Mouse (Mus musculus) cortical plate, adult 2 months (tissue): ENCODE measurements at regions not wholly inside any gene's neighbourhood (a gene's known extent, or its start where the extent isn't known, plus 50 kb on each side); places are given as distances from the start of the nearest gene placed in this dataset.

Experiments
- H3K27ac ChIP-seq: fragments of 200-500 bp; 2 replicates; pipeline ENCODE4 v1.5.1; 2012; ENCODE audit warnings: low read length, control low read depth, inconsistent platforms; ENCODE audit not compliant: insufficient read depth
- H3K4me1 ChIP-seq: fragments of 200-500 bp; 2 replicates; pipeline ENCODE4 v1.6.1; 2011; ENCODE audit warnings: low read length; ENCODE audit not compliant: control insufficient read depth, insufficient read depth
- H3K4me3 ChIP-seq: fragments of 200-500 bp; 2 replicates; pipeline ENCODE4 v1.5.1; 2011; ENCODE audit warnings: mild to moderate bottlenecking, low read length, control low read depth; ENCODE audit not compliant: insufficient read depth
- CTCF ChIP-seq: fragments of 200-500 bp; IDR thresholded peaks from 2 replicates; pipeline ENCODE4 v1.5.1; 2011; ENCODE audit warnings: mild to moderate bottlenecking, control low read depth, low read length; ENCODE audit not compliant: insufficient read depth; ENCODE audit errors: extremely low read depth
- POLR2A ChIP-seq: fragments of 200-500 bp; IDR thresholded peaks from 2 replicates; pipeline ENCODE4 v1.6.1; 2011; ENCODE audit warnings: mild to moderate bottlenecking, low read length, control low read depth; ENCODE audit not compliant: insufficient read depth; ENCODE audit errors: extremely low read depth

DNA sequence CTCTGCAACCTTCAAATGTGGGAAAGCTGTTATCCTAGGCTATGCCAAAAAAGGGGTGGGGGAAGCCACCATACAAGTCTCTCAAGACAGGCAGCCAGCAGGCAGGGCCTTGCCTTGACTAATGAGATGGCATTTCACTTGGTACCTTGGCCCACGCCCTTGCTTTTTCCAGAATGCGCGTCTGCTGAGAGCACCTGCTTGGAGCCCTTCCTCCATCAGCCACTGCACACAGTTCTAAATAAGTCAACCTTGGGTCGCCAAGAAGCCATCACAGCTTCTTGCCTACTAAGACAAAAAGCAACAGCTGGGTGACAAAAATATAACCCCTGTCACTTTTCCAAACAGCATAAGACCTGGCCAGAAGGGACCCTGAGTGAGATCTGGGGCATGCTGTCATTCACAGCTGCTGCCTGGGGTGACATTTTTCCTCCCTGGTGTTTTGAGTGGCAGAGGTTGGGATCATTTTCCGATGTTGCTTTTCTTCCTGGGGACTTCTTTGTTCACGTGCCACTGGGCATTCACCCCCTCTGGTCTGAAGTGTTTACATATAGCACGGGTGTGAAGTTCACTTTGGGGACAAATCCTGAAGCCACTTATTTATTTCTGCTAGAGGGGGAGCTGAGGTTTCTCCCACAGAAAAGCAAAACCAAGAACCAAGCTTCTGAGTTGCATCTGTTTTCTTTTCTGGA lies 199.4 kb downstream of the Ifng start:
- H3K4me3 ChIP-seq: no peak overlapping the region
- TF ChIP-seq POLR2A (no peak), CTCF (no peak)
- H3K27ac ChIP-seq: no peak overlapping the region
- peaks cover 1% of the 10 kb centered on the region; the same call in 1 of the 2 replicates for H3K4me1 ChIP-seq

- Histone ChIP-seq H3K4me3 (no peak overlapping the region), H3K4me1 (peaks cover 1% of the 10 kb centered on the region; the same call in 1 of the 2 replicates), H3K27ac (no peak overlapping the region; the same call in 1 of the 2 replicates)
- TF ChIP-seq CTCF: no peak
- no peak for TF ChIP-seq POLR2A
These were observed 200.1 kb downstream of the Ifng start for GRCm38 (mm10) chr10:118640810-118641427.

DNA sequence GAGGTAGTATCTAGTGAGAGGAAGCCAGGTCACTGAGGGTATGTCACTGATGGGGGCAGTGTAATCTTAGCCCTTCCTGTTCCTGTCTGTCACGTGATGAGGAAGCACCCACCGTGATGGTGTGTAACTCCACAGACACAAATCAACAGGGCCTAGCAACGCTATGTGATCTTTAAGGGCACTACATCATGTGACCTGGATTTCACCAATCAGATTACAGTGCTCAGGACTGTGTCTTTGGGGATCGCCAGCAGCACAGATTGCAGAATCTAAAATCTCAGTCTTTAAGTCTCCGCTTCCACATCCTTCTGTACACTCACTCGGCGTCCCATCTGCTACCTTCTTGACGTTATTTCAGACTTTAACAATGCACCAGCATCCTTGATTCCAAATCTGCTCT lies 202.8 kb downstream of the Ifng start:
- Histone ChIP-seq H3K4me1 (peaks cover 1% of the 10 kb centered on the region; the same call in 1 of the 2 replicates), H3K27ac (no peak overlapping the region), H3K4me3 (no peak overlapping the region)
- TF ChIP-seq POLR2A: no peak
- no peak for TF ChIP-seq CTCF

GRCm38 (mm10) chr10:118648111-118648510 lies 207.3 kb downstream of the Ifng start:
- Histone ChIP-seq H3K27ac (no peak overlapping the region), H3K4me1 (peaks cover 1% of the 10 kb centered on the region; the same call in 1 of the 2 replicates), H3K4me3 (no peak overlapping the region)
- TF ChIP-seq CTCF (no peak), POLR2A (no peak)

- no peak for TF ChIP-seq POLR2A
- TF ChIP-seq CTCF: no peak
- no peak overlapping the region for H3K27ac ChIP-seq
- no peaks in the 10 kb centered on the region for H3K4me1 ChIP-seq
- no peak overlapping the region for H3K4me3 ChIP-seq
These were observed 213.4 kb downstream of the Dyrk2 start for GRCm38 (mm10) chr10:118656561-118656960.

DNA sequence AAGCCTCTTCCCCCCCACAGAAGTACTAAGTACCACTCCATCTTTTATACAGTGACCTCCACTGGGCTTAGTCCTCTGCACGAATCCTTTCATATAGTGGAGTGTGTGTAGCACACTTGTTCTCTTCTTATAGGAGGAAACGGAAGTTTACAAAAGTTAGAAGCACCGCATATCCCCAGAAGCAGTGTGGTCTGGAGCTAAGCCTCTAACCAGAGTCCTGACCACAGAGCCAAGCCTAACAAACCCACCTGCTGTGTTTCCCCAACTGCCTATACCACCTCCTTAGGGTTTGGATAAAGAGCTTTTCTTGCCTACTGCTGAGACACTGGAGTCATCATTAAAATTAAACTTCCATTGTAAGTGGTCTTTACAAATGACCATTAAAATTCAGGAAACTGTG lies 204.0 kb downstream of the Dyrk2 start:
- TF ChIP-seq POLR2A (no peak), CTCF (no peak)
- H3K4me3 ChIP-seq: no peak overlapping the region
- H3K27ac ChIP-seq: no peak overlapping the region
- H3K4me1 ChIP-seq: no peaks in the 10 kb centered on the region

DNA sequence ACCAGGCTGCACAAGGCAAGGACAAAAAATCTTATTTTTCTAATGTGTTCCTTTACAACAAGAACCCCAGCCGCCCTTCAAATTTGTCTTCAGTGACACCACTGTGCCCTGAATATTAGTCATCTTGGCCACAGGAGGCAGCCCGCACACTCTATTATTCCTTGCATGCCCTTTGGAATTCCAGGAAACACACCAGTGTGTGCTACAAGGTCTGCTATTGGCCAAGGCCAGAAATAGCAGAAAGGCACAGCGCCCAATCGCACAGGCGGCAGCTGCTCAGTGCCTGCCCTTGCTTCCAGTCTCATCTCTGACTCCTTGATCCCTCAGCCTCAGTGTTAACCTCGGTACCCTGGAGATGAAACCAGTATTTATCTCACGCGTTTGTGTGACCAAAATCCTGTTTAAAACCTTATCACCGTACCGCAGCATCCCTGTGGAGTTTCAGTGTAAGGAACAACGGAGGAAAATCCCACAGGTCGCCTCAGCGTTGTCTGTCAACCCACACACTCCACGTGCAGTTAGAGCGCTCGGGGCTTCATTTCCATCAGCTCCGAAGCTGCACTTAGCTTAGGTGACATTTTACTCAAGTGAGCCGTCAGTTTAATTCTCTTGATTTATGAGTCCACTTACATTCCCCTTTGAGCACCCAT lies 194.1 kb downstream of the Dyrk2 start:
- TF ChIP-seq POLR2A (no peak), CTCF (no peak)
- H3K4me3 ChIP-seq: no peak overlapping the region
- H3K27ac ChIP-seq: no peak overlapping the region
- H3K4me1 ChIP-seq: no peaks in the 10 kb centered on the region

DNA sequence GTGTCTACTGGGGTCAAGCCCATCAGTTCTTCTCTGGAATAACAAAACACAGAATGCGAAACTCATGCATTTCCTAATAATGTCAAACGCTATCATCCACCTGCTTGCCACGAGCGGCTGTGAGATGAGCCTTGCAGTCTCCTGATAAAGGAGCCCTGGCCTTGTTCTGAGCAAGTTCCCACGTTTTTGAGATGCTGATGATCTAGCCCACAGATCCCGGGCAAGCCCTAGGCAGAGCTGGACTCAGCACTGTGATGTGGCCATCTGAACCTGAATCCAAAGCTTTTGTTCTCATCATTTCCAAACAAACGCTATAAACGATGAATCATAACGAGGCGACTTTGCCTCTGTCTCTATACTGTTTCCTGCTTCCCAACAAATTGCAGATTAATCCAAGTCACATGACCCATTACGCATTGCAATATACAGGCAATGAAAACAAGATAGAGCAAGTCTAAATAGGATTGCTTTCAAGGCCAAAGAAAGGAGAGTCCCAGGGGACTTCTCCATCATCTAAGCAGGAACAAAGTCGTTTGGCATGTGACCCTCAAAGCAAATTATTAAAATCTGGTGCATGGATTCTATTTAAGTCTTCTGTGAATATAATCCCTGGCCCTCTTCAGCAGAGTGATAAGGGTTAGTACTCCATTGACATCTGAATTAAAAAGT lies 191.1 kb downstream of the Dyrk2 start:
- TF ChIP-seq CTCF (no peak), POLR2A (no peak)
- no peaks in the 10 kb centered on the region for H3K4me1 ChIP-seq
- no peak overlapping the region for H3K27ac ChIP-seq
- H3K4me3 ChIP-seq: no peak overlapping the region

DNA sequence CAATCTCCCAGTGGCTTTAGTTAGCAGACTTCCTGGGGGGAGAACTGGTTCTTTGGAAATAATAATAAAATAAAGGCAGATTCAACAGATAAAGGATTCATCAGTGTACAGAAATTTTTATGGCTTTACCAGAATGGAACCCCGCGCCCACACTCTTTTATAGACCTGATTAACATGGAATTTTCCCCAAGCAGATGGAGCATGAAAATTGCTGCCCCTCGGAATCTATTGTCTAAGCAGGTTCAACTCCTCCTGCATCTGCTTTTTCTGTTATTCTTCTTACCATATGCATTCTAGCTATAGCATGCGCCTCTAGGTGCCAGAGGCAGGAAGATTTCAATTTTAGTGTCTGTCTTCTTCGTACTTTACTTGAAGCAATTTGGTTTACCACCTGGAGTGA lies 190.5 kb downstream of the Dyrk2 start:
- TF ChIP-seq CTCF (no peak), POLR2A (no peak)

More for the DNA sequence above, 190.5 kb downstream of the Dyrk2 start:
- H3K4me1 ChIP-seq: no peaks in the 10 kb centered on the region
- H3K4me3 ChIP-seq: no peak overlapping the region
- no peak overlapping the region for H3K27ac ChIP-seq
